Mouse (Mus musculus) liver, postnatal 0 days (tissue): ENCODE data around the gene Tbc1d15.

Source experiments
- CTCF ChIP-seq: sonication (generic); IDR thresholded peaks from 2 replicates; pipeline ENCODE4 v1.5.1; 2016; ENCODE audit warnings: antibody characterized with exemption, low read depth
- EP300 ChIP-seq: IDR thresholded peaks from 2 replicates; pipeline ENCODE4 v1.6.1; 2016; ENCODE audit warnings: antibody characterized with exemption, low read depth, mild to moderate bottlenecking

- no peak for TF ChIP-seq CTCF
- TF ChIP-seq EP300 = no peak
Measured at GRCm38 (mm10) chr10:115262261-115262660, 11.0 kb upstream of the Tbc1d15 start.
